Mouse (Mus musculus) heart, embryonic 14.5 days (tissue): ENCODE measurements around the gene Sgip1. TPM values are rescaled to one million over a fixed set of nuclear protein-coding genes. Genes with fewer than 3 reads are reported as not detected.

Experiments used
- ATAC-seq: fragments of 200-750 bp; cut with Nextera tagmentation; 2 replicates; pipeline ENCODE4 v1.8.0; 2017; ENCODE audit warnings: low read depth, moderate TSS enrichment; ENCODE audit not compliant: insufficient number of reproducible peaks, insufficient read depth, low FRiP score
- H3K27ac ChIP-seq, 2 experiments: fragments of 200-500 bp in 1 of 2; fragments of 300-500 bp in 1 of 2; sonication (generic) in 1 of 2; replicated peaks in 1 of 2; 2 replicates each; pipeline ENCODE4 v1.5.1; 2012 to 2014; ENCODE audit warnings: low read depth in 2 of 2, low read length in 2 of 2, control low read depth in 1 of 2, mild to moderate bottlenecking in 1 of 2, mixed read lengths in 1 of 2; ENCODE audit not compliant: control insufficient read depth in 1 of 2, insufficient read depth in 1 of 2
- H3K27me3 ChIP-seq: fragments of 300-500 bp; sonication (generic); 2 replicates; pipeline ENCODE4 v1.6.1; 2014; ENCODE audit warnings: mild to moderate bottlenecking, low read length, control low read depth; ENCODE audit not compliant: control insufficient read depth, insufficient read depth
- H3K36me3 ChIP-seq: fragments of 300-500 bp; sonication (generic); 2 replicates; pipeline ENCODE4 v1.6.1; 2014; ENCODE audit warnings: mild to moderate bottlenecking, control low read depth, low read length, mixed read lengths; ENCODE audit not compliant: control insufficient read depth, insufficient read depth
- H3K4me1 ChIP-seq, 2 experiments: fragments of 200-500 bp in 1 of 2; fragments of 300-500 bp in 1 of 2; sonication (generic) in 1 of 2; 2 replicates each; pipeline ENCODE4 v1.6.1; 2012 to 2014; ENCODE audit warnings: low read length in 2 of 2, control low read depth in 1 of 2, mixed read lengths in 1 of 2; ENCODE audit not compliant: control insufficient read depth in 2 of 2, insufficient read depth in 2 of 2
- H3K4me2 ChIP-seq: fragments of 300-500 bp; sonication (generic); 2 replicates; pipeline ENCODE4 v1.6.1; 2014; ENCODE audit warnings: mild to moderate bottlenecking, low read length
- H3K4me3 ChIP-seq, 2 experiments: fragments of 200-500 bp in 1 of 2; fragments of 300-500 bp in 1 of 2; sonication (generic) in 1 of 2; 2 replicates each; pipeline ENCODE4 v1.5.1; 2012 to 2014; ENCODE audit warnings: low read length in 2 of 2, mild to moderate bottlenecking in 2 of 2, control low read depth in 1 of 2, low read depth in 1 of 2, moderate library complexity in 1 of 2; ENCODE audit not compliant: control insufficient read depth in 1 of 2, insufficient read depth in 1 of 2
- H3K9ac ChIP-seq: fragments of 300-500 bp; sonication (generic); 2 replicates; pipeline ENCODE4 v1.6.1; 2014; ENCODE audit warnings: mild to moderate bottlenecking, low read length
- H3K9me3 ChIP-seq: fragments of 300-500 bp; sonication (generic); 2 replicates; pipeline ENCODE4 v1.6.1; 2016; ENCODE audit warnings: low read length, control low read depth; ENCODE audit not compliant: control insufficient read depth
- WGBS: fragments of 180-500 bp; shearing (Covaris S2); extraction: QIAGEN DNeasy Blood & Tissue Kit; methylation state at CpG from one replicate; pipeline ENCODE4 v1.1.7; 2014; 5-methylcytosine and 5-hydroxymethylcytosine counted together
- polyA plus RNA-seq: library from polyadenylated mRNA; unstranded; fragments of >200 nt; fragmentation: Nextera tagmentation; extraction: Ambion mirVana; gene quantifications from 2 replicates; pipeline ENCODE4 v1.2.1, GENCODE M21; 2014

Gene Sgip1
- polyA plus RNA-seq, 1 experiment from 2014 or later: 0.92 TPM

DNA sequence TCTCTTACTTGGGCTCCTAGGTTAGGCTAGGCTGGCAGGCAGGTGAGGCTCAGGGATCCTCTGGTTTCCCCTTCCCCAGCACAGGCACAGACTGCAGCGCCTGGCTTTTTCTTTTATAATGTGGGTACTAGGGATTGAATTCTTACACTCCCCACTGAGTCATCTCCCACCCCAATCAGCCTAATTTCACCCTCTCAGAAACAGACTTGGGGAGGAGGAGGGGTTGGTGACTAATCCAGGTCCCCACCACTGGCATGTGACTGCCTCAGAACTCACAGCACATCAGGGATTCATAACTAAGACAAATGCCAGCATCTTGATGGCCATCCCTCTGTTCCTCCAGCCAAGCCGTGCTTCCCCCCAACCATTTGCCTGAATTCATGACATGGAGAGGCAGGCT lies 85.1 kb downstream of the Sgip1 start:
- no peak for ATAC-seq
- H3K36me3 ChIP-seq: no peaks in the 10 kb centered on the region
- whole genome bisulfite sequencing: 72% methylated on average over 2 of the region's 2 CpGs

DNA sequence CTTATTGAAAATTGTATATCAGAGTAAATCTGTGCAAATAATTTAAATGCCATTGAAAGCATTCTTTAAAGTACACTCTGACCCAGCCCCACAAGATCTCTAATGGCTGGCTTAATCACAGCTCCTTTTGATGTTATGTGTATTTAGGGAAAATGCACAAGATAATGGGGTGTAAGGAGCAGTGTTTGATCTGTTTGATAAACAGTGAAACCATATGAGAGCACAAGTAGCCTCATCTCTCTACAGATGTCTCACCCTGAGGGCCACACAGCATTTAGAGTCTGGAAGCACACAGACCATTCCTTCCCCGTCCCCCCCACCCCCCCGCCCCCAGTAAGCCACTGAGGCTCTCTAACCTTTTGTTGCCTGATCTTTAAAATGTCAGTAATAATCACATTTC lies 87.4 kb downstream of the Sgip1 start:
- no peak overlapping the region for H3K27ac ChIP-seq
- 69% methylated on average over 2 of the region's 2 CpGs for WGBS
- H3K9ac ChIP-seq: no peak overlapping the region
- H3K36me3 ChIP-seq: no peaks in the 10 kb centered on the region
- no peaks in the 10 kb centered on the region for H3K27me3 ChIP-seq
- H3K4me3 ChIP-seq: no peak overlapping the region
- no peak overlapping the region for H3K4me2 ChIP-seq
- no peak for ATAC-seq
- no peaks in the 10 kb centered on the region for H3K4me1 ChIP-seq
- no peaks in the 10 kb centered on the region for H3K9me3 ChIP-seq

More for the DNA sequence above, 85.1 kb downstream of the Sgip1 start:
- H3K4me3 ChIP-seq: no peak overlapping the region
- H3K9me3 ChIP-seq: no peaks in the 10 kb centered on the region
- no peak overlapping the region for H3K27ac ChIP-seq
- no peaks in the 10 kb centered on the region for H3K27me3 ChIP-seq
- no peaks in the 10 kb centered on the region for H3K4me1 ChIP-seq
- H3K4me2 ChIP-seq: no peak overlapping the region
- H3K9ac ChIP-seq: no peak overlapping the region

GRCm38 (mm10) chr4:102833191-102833590 lies 92.1 kb downstream of the Sgip1 start:
- Histone ChIP-seq H3K36me3 (no peaks in the 10 kb centered on the region), H3K4me2 (no peak overlapping the region), H3K9ac (no peak overlapping the region), H3K4me1 (no peaks in the 10 kb centered on the region), H3K4me3 (no peak overlapping the region), H3K27ac (no peak overlapping the region), H3K27me3 (no peaks in the 10 kb centered on the region), H3K9me3 (no peaks in the 10 kb centered on the region)
- 90% methylated on average over 1 of the region's 1 CpGs for whole genome bisulfite sequencing
- ATAC-seq: no peak

- Histone ChIP-seq H3K27me3 (no peaks in the 10 kb centered on the region), H3K27ac (no peak overlapping the region), H3K4me1 (no peaks in the 10 kb centered on the region), H3K4me2 (no peak overlapping the region), H3K4me3 (no peak overlapping the region), H3K36me3 (no peaks in the 10 kb centered on the region), H3K9me3 (no peaks in the 10 kb centered on the region), H3K9ac (no peak overlapping the region)
- ATAC-seq: no peak
- 94% methylated on average over 2 of the region's 2 CpGs for WGBS
Observed at GRCm38 (mm10) chr4:102833726-102834125, 92.6 kb downstream of the Sgip1 start.

DNA sequence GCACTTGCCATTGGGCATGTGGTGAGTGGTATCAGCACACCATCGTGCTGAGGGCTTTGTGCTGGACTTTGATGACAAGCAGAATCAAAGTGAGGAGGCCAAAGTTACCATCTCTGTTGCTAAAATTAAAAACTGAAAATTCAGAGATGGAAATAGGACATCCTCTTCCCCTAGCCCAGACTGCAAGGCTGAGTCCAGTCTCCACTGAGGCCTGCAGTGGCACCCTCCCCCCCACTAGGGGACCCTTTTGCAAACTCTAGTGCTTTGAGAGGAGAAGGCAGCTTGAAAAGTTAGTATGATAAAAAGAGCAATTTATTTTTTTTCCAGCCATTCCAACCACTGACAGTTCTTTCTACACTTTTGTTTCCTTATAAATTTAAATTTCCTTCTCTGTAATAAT lies 93.6 kb downstream of the Sgip1 start:
- Histone ChIP-seq H3K9me3 (no peaks in the 10 kb centered on the region), H3K4me3 (no peak overlapping the region), H3K9ac (no peak overlapping the region), H3K36me3 (no peaks in the 10 kb centered on the region), H3K4me1 (no peaks in the 10 kb centered on the region), H3K27me3 (no peaks in the 10 kb centered on the region), H3K27ac (no peak overlapping the region), H3K4me2 (no peak overlapping the region)
- no peak for ATAC-seq
- 43% methylated on average over 1 of the region's 1 CpGs for WGBS

GRCm38 (mm10) chr4:102840062-102840798 lies 99.1 kb downstream of the Sgip1 start:
- no peaks in the 10 kb centered on the region for H3K36me3 ChIP-seq
- ATAC-seq: no peak
- 81% methylated on average over 7 of the region's 7 CpGs for WGBS
- H3K9ac ChIP-seq: no peak overlapping the region
- no peaks in the 10 kb centered on the region for H3K4me1 ChIP-seq
- no peak overlapping the region for H3K4me2 ChIP-seq
- no peak overlapping the region for H3K27ac ChIP-seq
- no peaks in the 10 kb centered on the region for H3K9me3 ChIP-seq
- H3K27me3 ChIP-seq: no peaks in the 10 kb centered on the region
- H3K4me3 ChIP-seq: no peak overlapping the region

DNA sequence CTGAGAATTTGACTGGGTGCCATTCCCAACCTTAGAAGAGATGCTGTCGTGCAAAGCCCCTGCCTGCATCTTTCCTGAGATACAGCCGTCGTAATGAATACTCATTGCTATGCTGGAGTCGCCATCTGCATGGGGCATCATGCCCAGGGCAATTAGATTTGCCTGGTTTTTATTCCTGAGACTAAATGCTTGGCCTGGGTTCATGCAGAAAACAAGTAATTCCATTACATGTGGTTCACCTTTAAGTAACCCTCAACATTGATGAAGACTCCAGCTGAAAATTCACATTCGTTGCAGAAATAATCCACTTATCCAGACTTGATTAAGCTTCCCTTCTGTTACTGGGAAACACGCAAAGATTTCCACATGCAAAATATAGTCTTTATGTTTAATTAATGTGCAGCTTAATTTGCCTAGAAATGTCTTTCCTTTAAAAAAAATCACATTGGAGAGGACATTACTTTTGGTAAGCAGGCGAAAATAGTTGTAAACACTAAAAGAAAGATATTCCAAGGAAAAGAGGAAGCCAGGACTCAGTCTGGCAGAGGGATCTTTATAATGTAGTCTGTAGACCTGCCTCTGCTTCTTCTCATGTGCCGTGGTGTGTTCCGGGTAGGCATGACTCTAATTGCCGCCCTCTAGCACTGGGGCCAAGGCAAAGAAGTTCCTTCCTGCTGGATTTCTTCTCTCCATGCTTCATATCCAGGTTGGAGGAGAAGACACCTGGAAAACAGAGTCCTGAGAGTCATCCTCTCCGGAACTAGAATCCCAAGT lies 100.0 kb downstream of the Sgip1 start:
- H3K9me3 ChIP-seq: no peaks in the 10 kb centered on the region
- WGBS: 78% methylated on average over 11 of the region's 11 CpGs

More for the DNA sequence above, 100.0 kb downstream of the Sgip1 start:
- no peaks in the 10 kb centered on the region for H3K4me1 ChIP-seq
- no peak for ATAC-seq
- H3K27ac ChIP-seq: no peak overlapping the region
- no peak overlapping the region for H3K9ac ChIP-seq
- H3K36me3 ChIP-seq: no peaks in the 10 kb centered on the region
- H3K4me3 ChIP-seq: no peak overlapping the region
- H3K27me3 ChIP-seq: no peaks in the 10 kb centered on the region
- H3K4me2 ChIP-seq: no peak overlapping the region
